Mouse (Mus musculus) megakaryocyte, embryonic 14.5 days (primary cell): ENCODE results near the gene Hus1.

Source experiments
- FLI1 ChIP-seq: IDR thresholded peaks from 2 replicates; pipeline ENCODE4 v1.6.1; 2012; ENCODE audit warnings: low read length, inconsistent platforms, mixed read lengths
- GATA1 ChIP-seq: IDR thresholded peaks from 3 replicates; pipeline ENCODE4 v1.6.1; 2012; ENCODE audit warnings: mixed read lengths, low read length, inconsistent platforms, borderline replicate concordance

- TF ChIP-seq GATA1 = no peak
- no peak for TF ChIP-seq FLI1
Observed at GRCm38 (mm10) chr11:8958572-8958971, 52.4 kb downstream of the Hus1 start.
